Mouse (Mus musculus) lung, postnatal 36 days (tissue): ENCODE results near the gene Cnot6.

Source experiments
- DNase-seq: peaks from one replicate; pipeline ENCODE4 v3.0.0; 2022; ENCODE audit warnings: mixed read lengths

Cnot6 gene

DNA sequence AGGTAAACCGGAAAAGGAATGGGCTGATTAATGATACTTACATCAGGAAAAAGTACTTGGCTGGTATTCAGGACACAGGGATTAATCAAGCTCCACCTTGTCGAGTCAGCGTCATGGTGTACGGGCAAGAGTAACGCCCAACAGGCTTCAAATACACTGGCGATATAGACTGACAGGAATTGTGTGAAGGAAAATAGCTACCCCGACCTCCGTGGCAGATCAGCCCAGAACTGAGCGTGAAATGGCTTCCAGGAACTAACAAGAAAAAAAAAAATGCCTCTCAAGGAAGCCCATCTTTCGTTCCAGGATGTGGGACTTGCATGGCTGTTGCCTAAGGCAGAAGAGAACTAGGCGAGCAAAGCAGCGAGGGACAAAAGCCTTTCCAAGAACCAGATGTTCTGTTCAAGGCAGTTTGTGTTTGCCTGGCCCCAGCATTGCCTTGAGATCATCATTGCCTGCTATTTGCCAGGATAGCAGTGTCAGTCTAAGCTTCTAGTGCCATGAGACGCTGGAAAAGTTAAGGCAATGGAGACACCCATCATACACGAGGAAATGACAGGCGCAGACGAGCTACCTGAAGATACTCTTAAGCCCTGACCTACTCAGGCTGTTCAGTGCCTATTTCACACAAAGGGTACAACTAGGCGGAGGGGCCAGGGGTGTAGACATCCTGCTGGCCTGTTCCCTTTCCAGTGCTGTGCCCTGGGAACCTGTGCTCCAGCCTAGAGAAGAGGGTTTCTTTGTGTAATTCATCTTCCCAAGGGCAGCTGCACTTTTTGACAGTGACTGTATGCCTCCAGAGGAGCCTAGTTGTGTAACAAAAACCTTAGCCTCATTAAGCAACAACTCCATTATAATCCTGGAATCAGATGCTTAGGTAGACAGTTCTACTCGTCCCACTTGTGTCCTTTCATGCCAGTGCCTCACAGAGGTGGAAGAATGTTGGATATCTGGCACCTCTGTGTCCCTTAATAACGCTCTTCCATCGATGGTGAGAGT, 1.1 kb upstream of the Cnot6 start:
- DNase-seq = peak; percentile 56

DNA sequence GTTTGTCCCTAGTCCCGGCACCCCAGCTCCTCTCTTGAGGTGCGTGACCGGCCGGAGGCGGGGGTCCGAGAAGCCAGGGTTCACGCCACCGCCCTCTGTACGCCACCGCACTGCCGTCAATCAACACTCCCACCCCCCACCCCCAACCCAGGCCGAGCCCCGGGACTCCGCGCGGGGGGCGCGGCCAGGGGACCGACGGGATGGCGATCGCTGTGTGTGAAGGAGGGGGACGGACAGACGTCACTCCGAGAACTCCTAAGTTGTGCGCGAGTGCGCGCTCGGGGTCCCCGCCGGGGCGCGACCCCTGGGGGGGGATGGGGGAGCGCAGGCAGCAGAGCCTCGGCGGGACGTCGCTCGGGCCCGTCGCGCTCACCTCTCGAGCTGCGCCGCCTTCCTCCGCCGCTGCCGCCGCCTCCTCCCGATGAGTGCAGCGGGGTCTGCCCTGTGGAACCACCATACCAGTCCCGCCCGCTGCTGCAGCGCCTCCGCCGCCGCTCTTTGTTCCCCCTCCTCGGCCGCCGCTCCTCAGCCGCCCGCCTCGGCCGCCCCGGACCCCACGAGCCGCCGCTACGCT, 455 bp downstream of the Cnot6 start:
- peak; percentile 26 for DNase-seq

DNA sequence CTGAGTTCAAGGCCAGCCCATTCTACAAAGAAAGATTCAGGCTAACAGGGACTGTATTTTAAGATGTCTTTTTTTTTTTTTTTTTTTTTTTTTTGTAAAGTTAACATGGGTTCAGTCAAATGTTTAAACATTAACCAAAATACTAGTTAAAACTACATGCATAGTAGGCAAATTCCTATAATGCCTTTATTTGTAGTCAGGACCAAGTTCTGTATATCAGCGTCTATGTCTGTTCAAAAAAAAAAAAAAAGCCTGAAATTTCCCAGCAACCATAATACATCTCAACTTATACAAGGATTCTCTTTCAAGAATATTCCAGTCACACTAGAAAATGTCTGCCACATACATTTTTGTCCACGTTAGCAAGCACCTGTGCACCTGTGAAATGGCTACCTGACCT, 1.9 kb downstream of the Cnot6 start:
- no peak for DNase-seq

DNA sequence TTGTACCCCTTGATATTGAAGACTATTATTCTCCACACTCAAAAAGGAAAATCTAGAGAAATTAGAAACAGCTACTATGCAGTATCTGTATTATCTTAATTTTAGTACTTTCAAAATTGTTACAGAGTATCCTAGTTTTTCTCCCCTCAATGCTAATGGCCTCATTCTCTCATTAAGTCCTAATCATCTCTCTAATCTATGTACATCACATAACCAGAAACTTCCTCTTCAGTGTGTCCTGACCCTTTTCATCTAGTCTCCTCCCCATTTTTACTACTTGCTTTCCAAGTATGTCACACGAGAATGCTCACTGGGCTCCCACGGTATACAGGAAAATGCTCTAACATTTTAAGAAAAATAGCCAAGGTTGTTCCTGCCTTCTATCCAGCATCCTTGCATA, 4.7 kb downstream of the Cnot6 start:
- no peak for DNase-seq

DNA sequence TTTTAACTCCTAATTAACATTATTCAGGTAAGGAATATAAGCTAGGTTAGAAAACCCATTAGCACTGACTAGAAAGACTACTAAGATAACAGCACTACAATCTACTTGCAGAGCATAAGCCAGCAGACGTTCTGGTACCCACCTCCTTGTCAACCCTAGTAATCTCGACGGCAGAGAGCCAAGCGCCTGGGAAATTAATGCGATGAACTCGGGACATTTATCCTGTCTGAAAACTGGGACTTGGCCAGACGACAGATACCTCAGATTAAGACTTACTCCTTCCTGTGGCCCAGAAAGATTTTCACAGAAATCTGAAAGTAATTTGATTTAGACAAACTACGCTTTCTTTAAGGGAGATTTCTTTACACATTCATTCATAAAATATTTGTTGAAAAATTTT, 7.7 kb downstream of the Cnot6 start:
- no peak for DNase-seq

DNA sequence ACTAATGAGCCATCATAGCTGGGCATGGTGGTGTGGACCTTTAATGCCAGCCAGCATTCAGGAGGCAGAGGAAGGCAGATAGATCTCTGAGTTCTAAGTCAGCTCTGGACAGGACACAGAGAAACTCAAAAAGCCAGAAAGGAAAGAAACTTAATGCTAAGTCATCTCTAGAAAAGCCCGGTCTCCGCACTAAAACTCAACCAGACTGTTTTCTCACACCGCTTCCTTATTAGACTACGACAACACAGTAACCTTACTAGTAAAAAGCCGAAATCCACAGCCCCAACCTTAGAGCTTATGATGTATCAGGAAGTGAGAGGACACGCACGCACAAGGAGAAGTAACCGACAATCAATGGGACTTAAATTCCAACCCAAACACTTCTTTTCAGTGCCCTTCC, 10.5 kb downstream of the Cnot6 start:
- no peak for DNase-seq

DNA sequence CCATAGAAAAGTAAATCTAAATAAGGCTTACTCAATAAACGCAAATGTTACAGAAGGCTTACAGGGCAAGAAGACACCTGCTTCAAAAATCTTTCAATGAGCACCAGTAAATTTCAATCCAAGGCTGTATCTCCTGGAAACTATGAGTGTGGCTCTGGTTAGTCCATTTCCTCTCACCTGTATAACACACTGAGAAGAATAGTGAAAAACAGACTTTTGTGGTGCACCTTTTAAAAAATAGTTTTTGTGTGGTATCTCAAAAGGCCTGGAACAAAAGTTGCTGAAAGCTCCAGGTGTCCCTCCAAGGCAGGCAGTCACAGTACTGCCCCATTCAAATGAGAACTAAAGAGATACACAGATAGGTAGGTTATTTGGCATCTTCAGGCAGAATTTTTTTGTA, 13.4 kb downstream of the Cnot6 start:
- no peak for DNase-seq

DNA sequence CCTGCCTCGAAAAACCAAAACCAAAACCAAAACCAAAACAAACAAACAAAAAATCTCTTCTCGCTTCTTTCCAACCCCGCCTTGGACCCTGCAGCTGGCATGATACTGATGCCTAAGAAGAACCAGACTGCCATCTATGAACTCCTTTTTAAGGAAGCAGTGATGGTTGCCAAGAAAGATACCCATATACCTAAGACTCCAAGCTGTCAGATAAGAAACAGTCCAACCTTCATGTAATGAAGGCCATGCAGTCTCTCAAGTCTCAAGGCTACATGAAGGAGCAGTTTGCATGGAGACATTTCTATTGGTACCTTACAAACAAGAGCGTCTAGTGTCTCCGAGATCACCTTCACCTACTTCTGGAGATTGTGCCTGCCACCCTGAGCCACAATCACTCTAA, 14.7 kb downstream of the Cnot6 start:
- DNase-seq = no peak

DNA sequence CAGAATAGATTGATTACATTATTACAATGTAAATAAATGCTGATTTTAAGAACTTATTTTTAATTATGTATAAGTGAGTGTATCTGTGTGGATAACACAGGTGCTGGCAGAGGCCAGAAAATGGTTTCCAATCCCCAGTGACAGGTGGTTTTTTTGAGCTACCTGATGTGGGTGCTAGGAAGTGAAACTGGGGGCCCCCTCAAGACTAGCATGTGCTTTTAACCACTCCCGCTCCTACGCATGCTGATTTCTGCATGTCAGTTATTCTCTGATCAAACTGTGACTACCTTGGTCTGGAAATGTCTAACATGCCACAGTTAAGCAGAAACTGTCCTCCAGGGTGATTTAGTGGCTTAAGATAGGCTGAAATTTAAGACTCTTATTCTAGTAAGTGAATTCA, 16.1 kb downstream of the Cnot6 start:
- no peak for DNase-seq

DNA sequence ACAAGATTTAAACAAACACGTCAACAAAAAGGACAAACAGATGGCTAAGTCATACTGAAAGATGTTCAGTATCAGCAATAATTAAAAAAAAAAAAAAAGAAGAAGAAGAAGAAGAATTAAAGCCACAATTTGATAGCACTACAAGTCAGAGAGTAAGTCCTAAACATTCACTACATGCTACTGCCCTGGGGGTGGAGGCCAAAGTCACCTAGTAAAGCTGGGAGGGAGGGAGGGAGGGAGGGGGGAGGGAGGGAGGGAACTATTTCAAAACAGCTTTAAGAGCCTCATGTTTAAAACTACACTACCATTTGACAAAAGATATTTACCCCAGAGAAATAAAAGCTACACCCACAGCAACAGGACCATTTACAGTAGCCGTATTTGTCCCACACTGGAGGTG, 16.8 kb downstream of the Cnot6 start:
- no peak for DNase-seq

DNA sequence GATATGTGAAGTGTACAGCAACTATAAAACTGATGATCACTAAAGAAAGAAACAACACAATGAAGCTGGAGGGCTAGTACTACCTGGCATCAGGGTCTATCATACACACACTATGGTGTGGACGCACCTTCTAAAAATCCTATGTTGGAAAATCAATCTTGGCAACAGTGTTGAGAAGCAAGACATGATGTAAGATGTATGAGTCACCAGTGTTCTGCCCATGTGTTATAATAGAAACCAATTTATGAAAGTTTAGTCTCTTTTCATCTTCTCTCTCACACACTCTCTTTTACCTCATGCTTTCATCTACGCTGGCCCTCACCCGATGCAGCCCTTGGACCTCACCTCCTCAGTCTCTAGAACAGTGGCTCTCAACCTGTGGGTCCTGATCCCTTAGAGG, 17.5 kb downstream of the Cnot6 start:
- no peak for DNase-seq

DNA sequence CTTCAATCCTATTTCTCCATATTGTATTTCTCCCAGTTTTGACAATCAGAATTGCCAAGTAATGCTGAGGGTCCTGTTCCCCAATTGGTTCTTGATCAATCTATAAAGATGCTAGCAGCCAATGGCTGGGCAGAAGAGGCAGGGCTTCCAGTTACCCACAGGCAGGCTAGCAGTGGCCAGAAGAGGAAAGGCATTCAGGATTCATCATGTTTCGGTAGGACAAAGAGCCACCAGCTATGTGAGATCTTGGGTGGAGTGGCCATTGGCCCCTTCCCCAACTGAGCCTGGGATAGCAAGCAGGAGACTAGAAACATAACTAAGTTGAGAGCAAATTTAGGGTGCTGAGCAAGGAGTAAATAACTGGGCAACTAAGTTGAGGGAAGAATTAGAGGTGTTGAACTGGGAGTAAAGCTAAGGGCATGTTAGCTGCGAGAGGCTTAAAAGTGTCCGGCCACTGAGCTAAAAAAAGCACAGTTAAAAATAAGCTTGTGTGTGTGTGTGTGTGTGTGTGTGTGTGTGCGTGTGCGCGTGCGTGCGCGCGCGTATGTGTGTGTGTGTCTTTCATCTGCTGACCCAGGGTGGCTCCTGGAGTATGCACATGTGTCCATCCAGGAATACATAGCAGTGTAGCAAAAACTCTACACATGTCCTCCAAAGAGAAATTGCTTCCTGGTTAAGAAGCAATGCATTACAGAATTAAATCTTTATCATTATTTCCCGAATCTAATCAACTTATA, 28.1 kb downstream of the Cnot6 start:
- no peak for DNase-seq

DNA sequence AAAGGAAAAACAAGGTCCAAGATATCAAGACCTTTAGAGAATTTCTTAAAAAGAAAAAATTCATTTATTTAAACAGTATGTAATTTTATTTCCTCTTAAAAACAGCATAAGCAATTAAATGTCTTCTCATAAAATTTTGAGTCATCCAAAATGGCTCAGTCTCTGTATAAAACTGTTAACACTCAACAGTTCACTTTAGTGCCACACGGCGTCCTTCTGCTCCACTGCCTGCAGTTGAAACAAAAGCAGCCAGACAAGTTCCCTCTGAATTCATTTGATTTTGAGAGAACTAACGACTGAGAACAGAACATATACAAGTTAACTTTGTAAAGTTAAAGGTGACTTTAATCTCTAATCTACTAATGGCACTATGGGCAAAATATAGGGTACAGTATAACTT, 39.1 kb downstream of the Cnot6 start:
- no peak for DNase-seq

DNA sequence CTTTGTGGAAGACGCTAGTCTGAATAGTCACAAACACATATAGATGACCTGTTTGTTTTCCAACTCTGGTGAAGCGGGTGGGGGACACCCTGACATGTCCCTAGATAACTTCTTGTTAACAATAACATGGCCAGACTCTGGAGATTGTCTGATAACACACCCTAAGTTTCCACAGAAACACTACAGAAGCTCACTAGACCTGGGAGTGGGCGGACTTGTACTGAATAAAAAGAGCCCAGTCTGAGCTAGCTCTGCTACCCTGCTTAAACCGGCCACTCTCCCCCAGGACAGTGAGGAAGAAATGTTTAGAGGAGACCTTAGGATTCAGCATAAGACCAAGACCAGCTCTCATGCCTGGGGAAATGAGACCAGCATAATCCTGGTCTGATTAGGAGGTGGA, 47.1 kb downstream of the Cnot6 start:
- DNase-seq = peak; percentile 34

DNA sequence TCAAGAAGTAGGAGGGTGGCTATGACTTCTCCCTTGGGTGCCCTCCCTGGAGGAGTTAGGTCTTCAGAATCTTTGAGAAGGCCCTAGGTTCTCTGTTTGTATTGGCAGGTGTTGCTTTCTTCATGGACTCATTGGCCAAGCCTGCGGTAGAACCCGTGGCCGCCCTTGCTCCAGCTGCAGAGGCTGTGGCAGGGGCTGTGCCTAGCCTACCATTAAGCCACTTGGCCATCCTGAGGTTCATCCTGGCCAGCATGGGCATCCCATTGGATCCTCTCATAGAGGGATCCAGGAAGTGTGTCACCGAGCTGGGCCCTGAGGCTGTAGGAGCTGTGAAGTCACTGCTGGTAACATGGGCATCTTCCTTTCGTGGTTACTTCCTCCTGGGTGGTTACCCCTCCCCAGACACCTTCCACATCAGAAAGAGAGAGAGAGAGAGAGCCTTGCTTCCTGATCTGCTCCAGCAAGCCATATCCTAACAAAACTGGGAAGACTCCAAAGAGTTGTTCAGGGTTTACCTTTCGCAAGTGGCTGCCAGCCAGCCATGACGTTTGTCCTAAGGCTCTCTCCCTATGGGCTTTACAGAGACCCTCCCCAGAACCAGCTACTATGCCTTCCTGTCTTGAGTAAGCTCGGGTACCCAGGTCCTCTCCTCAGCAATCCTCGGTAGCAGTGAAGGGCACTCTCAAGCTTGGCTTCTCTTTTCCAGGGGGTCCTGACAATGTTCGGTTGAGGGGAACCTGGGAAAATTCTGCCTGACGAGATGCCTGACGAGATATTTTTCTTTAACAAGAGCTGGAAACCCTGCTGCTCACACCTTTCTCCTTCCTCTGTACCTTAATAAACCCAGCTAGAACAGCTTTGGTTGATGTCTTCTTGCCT, 48.0 kb downstream of the Cnot6 start:
- DNase-seq = no peak

DNA sequence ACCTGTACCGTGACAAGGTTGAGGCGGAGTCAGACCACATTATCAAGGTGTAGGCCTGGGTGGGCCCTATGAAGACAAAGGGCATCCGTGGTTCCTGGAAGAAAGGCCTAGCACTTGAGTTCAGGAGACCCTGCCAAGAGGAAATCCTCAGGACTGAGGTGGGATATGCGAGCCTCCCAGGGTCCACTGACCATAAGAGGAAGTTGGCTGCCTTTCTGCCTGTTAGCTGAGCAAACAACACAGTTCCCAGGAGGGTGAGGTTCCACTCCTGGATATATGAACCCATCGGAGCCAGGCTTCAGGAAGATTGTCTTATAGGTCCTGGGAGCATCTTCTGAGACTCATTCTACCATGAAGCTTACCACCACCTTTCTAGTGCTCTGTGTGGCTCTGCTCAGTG, 49.2 kb downstream of the Cnot6 start, which contains the start of gene Scgb3a1:
Gene Scgb3a1 (plus strand): TSS at position 301 of the 400 bp plus-strand sequence.
- DNase-seq = peak; percentile 19

DNA sequence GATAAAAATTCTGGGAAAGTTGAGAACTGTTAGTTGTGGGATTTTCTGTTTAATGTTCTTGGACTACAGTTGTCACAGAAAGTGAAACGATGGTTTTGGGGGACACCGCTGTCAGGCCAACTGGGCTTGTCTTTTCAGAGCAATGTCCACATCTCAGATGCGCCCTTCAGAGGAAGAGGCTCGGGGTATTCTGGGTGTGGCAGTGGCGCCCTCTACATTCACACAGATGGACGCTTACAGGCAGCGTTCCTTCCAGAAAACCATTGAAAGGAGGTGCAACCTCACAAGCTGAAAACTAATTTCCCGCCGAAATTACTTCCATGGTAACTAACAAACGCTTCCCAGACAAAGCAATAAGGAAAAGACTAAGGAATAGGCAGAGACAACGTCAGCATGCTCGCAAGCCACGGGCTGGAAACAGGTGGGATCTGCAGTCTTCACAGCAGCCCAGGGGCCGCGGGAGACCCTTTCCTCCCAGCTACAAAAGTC, 50.2 kb downstream of the Cnot6 start:
- DNase-seq = no peak

DNA sequence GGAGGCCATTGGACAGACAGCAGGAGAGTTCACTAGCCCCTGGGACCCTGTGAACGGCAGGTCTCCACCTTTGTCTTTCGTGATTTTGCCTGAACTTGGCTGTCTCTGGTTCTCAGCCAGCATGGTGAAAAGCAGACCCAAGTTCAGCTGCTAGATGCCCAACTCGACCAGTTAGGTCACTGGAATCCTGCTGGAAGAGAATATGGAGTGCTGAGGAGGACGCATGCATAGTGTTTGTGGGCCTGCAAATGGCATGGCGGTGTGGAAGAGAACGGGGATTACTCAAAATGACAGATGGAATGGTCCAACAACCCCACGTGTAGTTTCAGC, 53.1 kb downstream of the Cnot6 start:
- no peak for DNase-seq

DNA sequence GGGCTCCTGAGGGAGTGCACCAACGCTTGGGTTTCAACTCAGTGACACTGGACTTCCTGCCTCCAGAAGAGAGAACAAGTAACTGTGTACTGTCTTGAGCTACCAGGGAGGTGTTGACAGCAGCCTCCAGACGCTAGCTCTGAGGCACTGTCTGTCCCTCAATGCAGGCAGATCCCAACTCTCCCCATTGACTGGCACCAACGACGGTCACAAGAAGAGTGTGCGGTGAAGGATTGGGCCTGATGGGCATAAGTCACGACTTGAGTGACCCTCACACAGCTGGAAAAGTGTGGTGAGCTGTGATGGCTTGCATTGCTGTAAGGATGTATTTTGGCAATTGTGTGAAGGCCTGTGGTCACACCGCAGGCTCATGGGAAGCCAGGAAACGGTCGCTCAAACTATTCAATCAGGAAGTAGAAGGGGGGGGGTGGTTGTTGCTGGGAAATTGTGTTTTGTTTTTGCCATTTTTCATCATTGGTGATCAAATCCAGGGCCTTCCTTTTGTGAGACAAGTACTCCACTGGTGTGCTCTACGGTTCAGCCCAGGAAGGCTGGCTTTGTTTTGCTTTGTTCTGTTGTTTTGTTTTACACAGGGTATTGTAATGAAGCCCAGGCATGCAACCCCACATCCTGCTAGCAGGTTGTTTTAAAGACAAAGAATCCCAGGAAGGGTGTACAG, 53.6 kb downstream of the Cnot6 start:
- DNase-seq = peak; percentile 57

DNA sequence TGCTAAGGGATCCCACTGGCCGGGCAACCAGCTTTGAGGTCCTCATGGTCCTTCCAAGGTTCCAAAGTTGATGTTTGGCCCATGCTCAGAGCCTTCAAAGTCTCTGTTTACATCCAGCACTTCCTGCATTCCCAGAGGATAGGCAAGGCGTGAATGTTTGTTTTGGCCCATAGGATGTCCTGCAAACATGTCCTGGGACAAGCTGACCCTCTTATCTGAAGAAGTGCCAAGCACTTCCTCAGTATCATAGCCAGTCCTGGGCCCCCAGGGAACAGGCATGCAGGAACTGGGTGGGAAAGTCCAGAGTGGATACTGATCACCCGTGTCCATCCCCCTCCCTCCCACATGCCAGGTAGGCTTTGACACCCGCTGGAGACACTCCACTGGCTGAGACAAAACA, 54.5 kb downstream of the Cnot6 start:
- DNase-seq = peak; percentile 80

DNA sequence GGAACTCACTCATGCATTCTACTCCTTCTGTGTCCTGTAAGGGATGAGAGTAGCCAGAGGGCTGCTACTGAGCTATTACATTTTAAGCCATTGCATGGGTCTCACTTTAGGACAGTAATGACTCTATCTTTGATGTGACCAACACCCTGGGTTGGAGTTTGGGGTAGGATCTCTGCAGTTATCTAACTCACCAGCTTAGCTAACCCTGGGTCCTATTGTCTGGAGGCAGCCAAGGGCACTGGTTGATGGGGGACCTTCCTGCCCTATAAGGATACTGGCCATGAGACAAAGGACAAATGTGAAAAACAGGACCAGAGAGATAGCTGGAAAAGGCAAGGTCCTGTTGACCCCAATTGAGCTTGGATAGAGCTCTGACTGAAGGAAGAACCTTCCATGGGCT, 57.0 kb downstream of the Cnot6 start:
- DNase-seq = no peak

DNA sequence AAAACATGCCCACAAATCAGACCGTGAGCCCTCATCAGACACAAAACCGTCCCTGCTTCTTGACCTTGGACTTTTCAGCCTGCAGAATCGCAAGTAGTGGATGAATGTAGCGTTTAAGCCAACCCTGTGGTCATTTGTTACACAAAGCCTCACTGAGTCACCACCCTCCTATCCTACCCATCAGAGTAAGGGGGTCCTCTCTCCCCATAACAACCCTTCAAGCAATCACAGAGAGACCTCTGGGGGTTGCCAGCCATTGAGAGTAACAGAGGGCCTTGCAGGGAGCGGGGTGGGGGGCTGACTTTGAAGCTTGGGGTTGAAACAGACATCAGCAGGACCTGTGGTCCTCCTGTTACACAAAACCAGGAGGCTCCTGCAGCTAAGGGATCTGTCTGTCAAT, 57.9 kb downstream of the Cnot6 start:
- no peak for DNase-seq
